Mouse (Mus musculus) kidney, adult 8-10 months (tissue): Measurements from ENCODE around the gene Sh3tc1.

Source experiments
- DNase-seq, 2 experiments: peaks; one replicate each; pipeline ENCODE4 v3.0.0; 2022

Gene Sh3tc1

DNA sequence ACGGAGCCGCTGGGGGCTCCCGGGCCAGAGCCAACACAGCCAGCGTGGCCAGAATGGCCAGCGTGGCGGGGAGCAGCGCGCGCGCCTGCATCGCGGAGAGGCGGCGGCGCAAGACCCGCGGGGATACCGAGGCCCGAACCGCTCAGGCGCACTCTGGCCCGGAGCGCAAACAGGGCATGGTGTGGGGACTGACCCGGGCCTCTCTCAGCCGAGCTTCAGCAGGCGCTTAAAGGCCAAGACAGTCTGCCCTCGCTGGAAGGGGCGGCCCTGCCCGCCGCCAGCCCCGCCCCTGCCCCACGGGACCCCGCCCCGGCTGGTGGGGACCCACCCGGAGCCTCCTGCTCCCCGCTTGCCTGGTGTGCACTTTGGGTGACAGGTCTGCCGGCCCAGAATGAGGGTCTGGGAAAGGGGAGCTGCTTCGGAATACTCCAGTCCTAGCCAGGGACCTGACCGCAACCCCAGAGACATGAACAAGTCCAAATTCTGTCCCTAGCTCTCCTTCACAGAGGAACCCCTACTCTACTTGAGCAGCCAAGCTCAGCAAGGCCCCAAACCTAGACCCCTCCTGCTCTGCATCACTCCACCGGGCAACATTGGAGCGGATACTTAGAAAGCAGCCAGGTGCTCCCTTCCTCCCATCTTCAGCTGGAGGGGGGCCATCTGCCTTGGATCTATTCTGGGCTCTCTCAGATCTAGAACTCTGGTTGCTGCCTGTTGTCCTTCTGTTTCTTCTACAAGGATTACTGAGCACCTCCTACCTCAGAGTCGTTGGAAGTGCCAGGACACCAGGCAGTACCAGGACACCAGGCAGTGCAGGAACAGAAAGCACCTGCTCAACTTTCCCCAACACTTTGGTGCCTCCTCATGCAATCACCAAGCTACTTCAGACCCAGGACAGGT lies 60.3 kb downstream of the Sh3tc1 start, which contains the start of gene Htra3:
TSS of gene Htra3 (minus strand) at position 527 of the 900 bp plus-strand sequence.
- DNase-seq: no peak

DNA sequence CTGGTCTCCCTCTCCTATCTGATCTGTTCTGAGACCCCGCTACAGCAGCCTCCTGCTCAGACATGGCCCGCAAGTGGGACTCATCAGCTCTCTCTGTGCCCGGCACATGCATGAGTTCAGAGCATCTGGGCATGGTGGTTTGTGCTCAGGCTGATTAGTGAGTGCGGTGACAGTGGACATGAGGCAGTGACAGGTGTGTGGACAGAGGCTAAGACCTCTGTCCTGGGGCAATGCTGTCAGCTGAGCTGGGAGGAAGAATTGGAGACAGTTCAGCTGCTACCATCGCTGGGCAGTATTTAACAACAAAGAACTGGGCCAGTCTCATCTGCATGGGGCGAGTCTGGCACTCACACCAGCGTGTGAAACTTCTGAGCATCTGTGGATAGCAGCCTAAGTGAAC lies 62.8 kb downstream of the Sh3tc1 start:
- DNase-seq: no peak

DNA sequence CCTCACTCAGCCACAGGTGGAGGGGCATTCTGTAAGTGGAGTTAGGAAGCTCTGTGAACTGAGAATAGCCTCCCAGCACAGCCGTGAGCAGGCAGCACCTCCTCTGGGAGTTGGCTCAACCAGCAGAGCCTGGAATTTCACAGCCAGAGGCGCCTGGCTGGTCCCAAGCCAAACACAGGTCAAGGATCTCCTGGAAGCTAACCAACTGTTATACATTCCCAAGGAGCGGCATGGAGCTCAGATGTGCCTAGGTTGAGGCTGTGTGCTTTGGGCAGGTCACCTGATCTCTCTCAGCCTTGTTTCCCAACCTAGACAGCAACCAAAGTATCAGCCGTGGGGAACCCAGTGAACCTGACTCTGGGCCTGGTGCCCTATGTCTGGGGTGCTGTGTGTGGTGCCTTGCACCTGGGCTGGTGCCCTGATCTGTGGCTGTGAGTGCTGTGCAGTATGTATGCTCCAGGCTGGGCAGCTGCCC lies 65.7 kb downstream of the Sh3tc1 start:
- DNase-seq: peak; percentile 96

DNA sequence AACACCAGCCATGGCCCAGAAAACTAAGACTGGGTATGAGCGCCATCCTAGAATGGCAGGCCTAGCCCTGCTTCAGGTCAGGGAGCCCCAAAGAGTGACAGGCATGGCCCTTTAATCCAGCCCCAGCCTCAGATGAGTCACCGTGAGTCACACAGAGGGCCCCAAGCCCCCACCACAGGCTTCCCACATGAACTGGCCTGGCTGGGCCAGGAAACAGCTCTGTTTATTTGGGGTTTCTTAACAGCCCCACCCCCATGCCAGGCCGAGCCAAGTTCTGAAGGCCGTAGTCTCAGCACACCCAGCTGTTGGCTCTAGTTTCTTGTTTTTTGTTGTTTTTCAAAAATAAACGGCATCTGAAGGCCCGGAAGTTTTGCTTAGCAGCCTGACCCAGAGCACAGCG lies 66.7 kb downstream of the Sh3tc1 start:
- peak; percentile 77 to 84 for DNase-seq

DNA sequence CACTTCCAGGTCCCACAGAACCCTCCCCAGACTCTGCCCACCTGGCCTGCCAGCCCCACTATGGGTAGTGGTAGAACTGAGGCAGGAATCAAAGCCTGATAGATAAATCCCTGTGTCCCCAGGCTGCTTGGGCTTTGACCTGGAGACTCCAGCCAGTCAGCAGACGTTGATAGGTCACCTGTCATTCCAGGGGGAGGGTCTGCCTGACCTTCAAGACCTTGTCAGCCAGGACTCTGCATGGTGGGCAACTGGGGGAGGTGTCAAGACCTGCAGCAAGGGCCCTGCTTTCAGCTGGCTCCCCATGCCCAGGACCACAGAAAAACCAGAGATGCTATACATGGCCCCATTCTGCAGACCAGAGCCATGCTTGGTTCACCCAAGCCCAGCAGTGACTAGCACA lies 67.2 kb downstream of the Sh3tc1 start:
- DNase-seq: no peak

DNA sequence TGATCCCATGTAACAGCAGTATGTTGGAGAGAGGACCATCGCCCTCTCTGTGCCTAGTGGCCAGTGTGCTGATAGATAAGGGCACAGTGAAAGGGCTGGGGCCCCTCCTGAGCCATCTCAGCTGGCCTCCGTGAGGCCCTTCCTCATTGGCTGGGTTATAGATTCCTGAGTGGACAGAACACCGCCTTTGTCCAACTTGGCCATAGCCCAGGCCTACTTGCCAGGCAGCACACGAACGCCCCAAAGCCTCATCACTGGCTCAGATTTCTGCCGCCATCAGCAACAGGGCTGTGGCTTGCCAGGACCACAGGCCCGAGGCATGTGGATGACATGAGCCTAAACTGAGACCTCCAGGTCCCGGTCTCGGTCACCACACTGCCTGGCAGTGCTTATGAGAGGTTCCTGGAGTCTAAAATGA lies 68.3 kb downstream of the Sh3tc1 start:
- peak; percentile 52 to 57 for DNase-seq

DNA sequence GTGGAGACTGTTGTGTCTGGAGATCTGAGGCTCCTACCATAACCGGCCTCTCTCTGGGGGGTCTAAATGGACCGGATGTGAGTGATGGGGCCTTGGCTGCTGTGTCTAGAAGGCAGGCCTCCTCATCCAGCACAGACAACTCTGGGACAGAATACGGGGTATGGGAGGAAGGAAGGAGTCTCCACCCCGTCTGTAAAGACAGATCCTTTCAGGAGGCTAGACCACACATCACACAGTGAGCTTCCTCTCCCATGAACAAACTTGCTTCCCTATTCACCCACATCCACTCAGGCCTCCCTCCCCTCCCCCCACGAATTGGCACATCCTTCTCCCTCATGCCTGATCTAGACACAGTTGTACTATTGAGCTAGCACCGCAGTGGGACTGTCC lies 69.4 kb downstream of the Sh3tc1 start:
- DNase-seq: no peak

DNA sequence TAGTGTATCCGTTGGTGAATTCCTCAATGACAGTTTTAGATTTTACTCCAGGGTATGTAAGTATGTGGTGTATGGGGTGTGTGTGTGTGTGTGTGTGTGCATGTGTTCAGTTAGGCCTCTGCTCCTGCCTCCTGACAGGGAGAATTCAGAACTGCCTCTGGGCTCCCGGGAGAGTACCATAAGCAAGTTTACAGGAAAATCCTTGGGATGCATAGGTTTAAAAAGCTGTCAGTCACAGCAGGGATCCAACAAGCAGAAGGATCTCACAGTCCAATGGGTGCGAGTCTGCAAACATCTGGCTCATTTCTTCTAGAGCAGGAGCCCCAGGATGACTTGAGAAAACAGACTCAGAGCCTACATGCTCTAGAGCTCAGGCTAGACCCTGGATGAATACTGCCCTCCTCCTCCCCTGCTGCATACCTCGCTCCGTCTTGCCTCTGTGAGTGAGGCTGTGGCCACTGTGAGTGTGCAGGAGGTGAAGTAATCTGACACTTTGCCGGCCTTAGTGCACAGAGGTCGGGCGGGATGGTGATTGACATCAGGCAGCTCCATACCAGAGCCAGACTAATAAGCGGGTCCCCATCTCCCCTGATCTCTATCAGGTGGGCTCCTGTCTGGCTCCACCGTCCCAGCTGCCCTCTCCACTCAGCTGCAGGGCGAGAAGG lies 69.9 kb downstream of the Sh3tc1 start:
- DNase-seq: no peak

DNA sequence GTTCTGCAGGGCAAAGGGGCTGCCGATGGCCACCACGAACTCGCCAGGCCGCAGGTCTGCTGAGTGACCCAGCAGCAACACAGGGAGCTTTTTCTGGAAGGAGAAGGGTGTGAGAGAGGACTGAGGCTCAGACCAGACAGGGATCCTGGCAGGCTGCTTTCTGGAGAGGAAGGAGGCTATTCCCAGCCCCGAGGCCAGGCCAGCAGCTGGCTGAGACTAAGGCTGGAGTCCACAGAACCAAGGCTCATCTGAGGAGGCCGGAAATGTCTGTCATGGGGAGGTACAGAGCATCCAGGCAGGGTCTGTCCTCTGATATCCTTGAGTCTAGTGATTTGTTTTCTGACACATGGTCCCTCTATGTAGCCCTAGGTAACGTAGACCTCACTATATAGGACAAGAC lies 73.6 kb downstream of the Sh3tc1 start:
- DNase-seq: no peak

DNA sequence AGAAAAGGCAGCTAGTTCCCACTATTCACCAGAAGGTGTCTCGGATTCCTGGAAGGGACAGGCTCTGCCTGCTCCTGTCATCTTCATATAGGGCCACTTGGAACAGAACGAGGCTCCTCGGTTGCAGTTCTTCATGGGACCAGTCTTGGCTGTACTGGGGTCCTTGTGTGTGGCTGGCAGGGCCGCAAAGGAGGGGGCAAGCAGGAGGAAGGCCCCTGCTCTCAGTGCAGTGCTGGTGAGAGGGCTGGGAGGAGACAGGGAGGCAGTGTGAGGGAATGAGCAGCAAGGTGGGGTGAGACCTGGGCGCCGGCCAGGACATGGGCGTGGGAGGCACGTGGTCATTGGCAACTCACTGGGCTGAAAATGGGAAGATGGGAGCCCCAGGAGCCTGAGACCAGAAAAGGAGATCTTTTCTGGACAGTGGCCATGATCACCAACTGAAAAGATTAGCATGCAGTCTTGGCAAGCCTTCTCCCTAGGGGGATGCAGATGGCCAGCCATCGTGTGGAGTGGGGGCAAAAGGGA lies 77.7 kb downstream of the Sh3tc1 start:
- no peak for DNase-seq

DNA sequence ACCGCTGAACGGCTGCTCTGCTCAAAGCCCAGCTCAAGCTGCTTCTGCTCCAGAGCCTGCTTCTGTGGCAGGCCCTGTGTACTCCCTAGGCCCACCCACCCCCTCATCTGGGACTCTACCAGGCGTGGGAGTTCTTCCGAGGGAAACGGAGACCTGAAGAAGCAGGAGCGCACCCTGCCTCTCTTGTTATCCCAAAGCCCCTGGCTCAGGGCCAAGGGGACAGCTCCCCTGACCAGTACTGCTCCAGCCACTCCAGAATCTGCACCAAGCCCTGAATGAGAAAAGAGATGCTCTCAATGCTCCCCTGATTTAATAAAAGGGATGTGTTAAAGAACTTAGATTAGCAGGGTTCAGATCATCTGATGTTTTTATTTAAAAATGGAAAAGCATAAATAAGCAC lies 78.6 kb downstream of the Sh3tc1 start:
- no peak for DNase-seq

DNA sequence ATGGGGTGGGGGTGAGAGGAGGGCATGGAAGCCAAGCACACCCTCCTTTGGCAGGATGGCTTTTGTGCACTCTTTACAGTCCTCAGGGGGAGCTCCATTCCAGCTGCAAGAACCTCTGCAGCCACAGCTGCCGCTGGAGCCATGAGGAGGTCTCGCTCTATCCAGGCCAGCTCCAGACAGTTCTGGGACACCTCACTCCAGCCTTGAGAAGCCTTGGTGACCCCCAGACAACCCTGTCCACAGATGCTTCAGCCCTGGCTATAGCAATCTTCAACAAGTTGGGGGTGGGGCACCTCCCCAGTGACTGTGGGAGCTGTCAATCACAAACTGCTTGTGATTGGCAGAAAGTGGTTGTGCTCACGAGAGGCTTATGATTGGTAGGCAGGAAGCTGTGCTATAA lies 80.3 kb downstream of the Sh3tc1 start:
- DNase-seq: no peak

DNA sequence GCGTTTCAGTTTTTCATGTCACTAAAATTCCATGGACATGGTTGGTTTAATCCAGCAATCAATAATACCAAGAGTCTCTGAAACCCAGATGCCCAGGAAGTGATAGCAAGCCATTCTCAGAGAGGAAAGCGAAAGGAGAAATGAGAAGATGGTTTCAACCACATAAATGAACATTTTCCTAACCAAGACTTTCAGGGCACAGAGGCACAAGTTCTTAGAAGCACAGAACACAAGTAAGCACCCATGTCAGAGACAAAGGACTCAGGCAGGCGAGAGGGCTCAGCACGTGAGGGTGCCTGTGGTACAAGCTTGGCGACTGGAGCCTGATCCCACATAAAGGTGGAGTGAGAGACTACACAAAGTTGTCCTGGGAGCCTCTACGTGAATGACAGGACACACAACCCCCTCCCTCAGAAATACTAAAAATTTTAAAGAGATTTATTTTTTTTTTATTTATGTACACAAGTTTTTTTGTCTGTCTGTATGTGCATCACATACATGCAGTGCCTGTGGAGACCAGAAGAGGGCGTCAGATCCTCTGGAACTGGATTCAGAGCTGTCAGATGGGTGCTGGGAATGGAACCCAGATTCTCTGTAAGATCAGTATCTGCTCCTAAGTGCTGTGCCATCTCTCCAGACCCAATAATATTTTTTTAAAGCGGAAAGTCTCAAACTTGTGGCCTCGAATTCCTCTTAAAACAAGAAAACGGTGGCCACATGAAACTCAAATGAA lies 83.9 kb downstream of the Sh3tc1 start:
- DNase-seq: no peak

DNA sequence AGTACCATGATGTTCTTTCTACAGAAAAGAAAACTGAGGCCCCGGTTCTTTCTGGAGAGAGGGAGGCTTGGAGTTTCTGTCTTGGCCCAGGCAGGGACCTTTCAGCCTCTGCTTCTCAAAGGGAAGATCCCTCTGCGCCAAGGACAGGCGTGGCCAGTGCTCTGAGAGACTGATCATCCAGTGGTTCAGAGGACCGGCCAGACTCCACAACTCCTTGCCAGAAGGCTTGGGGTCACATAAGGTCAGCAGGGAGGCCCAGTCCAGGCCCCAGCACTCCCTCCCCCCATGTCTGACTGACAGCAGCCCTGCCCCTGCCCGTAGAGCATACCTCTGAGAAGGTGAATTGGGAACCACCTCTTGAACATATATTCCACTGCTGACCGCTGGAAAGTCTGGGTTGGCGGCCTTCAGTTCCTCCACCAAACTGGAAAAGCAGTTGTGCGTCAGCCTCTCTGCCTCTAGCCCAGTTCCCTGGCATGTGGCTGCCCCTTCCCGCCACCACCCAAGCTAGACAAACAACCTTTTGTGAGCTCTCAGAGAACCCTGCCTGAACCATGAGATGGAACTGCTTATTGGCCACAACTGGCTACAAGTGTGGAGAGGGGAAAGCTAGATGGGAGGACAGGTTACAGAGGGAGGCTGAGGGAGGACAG lies 85.9 kb downstream of the Sh3tc1 start:
- DNase-seq: no peak

DNA sequence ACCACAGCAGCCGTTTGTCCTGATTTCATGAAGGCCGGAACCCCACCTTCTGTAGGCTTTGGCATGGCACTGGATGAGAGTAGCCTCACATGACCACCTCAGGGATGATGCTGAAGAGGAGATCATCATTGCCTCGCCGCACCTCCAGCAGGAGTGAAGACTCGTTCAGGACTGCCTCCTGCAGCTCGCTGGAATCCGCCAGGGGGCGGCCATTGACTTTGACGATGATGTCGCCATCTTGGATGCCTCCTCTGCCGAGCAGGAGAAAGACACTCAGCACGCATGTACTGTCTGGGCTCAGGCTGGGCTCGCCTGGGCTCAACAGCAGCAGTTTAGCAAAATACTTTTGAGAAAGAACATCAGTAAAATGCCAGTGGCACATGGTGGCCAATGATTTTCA lies 86.9 kb downstream of the Sh3tc1 start:
- DNase-seq: no peak

DNA sequence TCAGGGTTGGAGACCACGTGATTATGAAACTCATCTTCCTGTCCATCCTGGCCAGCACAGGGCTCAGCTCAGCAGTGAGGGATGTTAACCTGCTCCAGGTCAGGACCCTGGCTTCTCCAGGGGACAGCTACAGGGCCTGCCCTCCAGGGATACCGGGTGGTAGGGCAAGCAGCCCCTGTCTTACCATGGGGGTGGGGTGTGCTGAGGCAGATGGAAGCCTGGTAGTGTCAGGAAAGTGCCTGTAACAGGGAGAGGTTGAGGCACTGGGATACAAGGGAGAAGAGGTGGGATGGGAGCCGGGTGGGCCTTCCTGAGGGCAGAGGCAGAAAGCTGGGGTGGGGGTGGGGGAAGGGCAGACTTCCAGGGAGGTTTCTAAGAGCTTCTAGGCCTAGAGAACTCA lies 87.5 kb downstream of the Sh3tc1 start:
- no peak for DNase-seq

DNA sequence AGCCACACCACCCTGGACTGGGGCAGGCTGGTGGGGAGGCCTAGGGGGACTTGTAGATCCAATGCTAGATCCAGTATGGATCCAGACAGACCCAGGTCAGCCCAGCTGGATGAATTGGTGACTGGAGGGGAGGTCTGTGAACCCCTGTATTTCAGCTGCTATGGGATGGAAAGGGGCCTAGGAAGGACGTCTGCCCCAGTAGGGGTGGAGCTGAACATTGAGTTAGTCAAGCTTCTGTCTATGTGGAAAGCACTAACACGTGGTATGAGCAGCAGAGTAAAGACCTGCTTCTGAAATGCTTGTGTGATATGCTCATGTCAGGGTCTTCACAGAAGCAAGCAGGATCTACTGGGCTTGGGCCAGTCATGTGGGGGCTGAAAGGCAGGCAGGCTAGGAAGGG lies 91.6 kb downstream of the Sh3tc1 start:
- no peak for DNase-seq

DNA sequence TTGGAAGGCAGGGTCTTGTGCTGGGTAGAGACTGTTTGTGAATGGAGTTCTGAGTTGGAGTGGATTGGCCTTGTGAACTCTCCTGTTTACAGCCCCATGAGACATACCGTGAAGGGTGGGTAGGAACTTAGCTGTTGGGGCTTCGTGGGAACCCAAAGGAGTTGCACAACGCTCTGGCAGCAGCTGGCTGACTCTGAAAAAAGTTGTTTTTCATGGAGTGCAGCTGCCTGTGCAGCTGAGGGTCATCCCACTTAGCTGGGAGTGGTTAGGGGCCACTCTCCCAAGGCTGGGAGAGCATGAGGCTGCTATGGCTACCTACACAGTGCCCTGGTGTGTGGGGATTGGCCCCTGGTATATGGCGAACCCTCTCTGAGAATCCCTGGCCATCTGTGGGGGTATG lies 92.2 kb downstream of the Sh3tc1 start:
- no peak for DNase-seq
